Mouse (Mus musculus) embryonic facial prominence, embryonic 15.5 days (tissue): ENCODE measurements around the gene Lyst. TPM values are rescaled to one million over a fixed set of nuclear protein-coding genes. Genes with fewer than 3 reads are reported as not detected.
"Not testable (repeated sequence)": the region's sequence is repeated elsewhere in the genome, so short reads cannot be mapped to it uniquely, and the experiment has no call there.

Experiments used
- ATAC-seq: fragments of 200-750 bp; cut with Nextera tagmentation; 2 replicates; pipeline ENCODE4 v1.8.0; 2017; ENCODE audit warnings: low read depth, moderate TSS enrichment; ENCODE audit not compliant: insufficient number of reproducible peaks, low FRiP score, low TSS enrichment
- H3K27ac ChIP-seq: fragments of 300-500 bp; sonication (generic); replicated peaks from 2 replicates; pipeline ENCODE4 v1.5.1; 2015; ENCODE audit warnings: mild to moderate bottlenecking, inconsistent platforms
- H3K27me3 ChIP-seq: fragments of 300-500 bp; sonication (generic); 2 replicates; pipeline ENCODE4 v1.6.1; 2015; ENCODE audit warnings: inconsistent platforms
- H3K36me3 ChIP-seq: fragments of 300-500 bp; sonication (generic); 2 replicates; pipeline ENCODE4 v1.6.1; 2015; ENCODE audit warnings: mild to moderate bottlenecking, inconsistent platforms
- H3K4me1 ChIP-seq: fragments of 300-500 bp; sonication (generic); 2 replicates; pipeline ENCODE4 v1.6.1; 2015; ENCODE audit warnings: inconsistent platforms
- H3K4me2 ChIP-seq: fragments of 300-500 bp; sonication (generic); replicated peaks from 2 replicates; pipeline ENCODE4 v1.6.1; 2015; ENCODE audit warnings: mild to moderate bottlenecking, inconsistent platforms
- H3K4me3 ChIP-seq: fragments of 300-500 bp; sonication (generic); replicated peaks from 2 replicates; pipeline ENCODE4 v1.5.1; 2015; ENCODE audit warnings: mild to moderate bottlenecking, inconsistent platforms
- H3K9ac ChIP-seq: fragments of 300-500 bp; sonication (generic); 2 replicates; pipeline ENCODE4 v1.6.1; 2015; ENCODE audit warnings: inconsistent platforms
- H3K9me3 ChIP-seq: fragments of 300-500 bp; sonication (generic); replicated peaks from 2 replicates; pipeline ENCODE4 v1.6.1; 2016; ENCODE audit warnings: inconsistent platforms
- WGBS: fragments of 180-500 bp; shearing (Covaris S2); methylation state at CpG from one replicate; pipeline ENCODE4 v1.1.7; 2015; 5-methylcytosine and 5-hydroxymethylcytosine counted together
- polyA plus RNA-seq: library from polyadenylated mRNA; unstranded; fragments of >200 nt; fragmentation: Nextera tagmentation; extraction: Ambion mirVana; gene quantifications from 2 replicates; pipeline ENCODE4 v1.2.1, GENCODE M21; 2015

The Lyst gene
- polyA plus RNA-seq, 1 experiment from 2014 or later, result 3.6 TPM

- Histone ChIP-seq H3K9ac (no peak overlapping the region), H3K27me3 (peaks cover 39% of the 10 kb centered on the region), H3K4me2 (0 out of 2 replicates have a peak overlapping the region, but pooled peaks have one; percentile 98), H3K9me3 (no peaks in the 10 kb centered on the region), H3K4me3 (no peak overlapping the region), H3K4me1 (peaks cover 21% of the 10 kb centered on the region), H3K27ac (no peak overlapping the region), H3K36me3 (no peaks in the 10 kb centered on the region)
- 45% methylated on average over 7 of the region's 7 CpGs for WGBS
- ATAC-seq, result no peak
Observed at GRCm38 (mm10) chr13:13783296-13783695, 193.1 kb downstream of the Lyst start.

- Histone ChIP-seq H3K9ac (peak within 1 kb of the TSS; percentile 37), H3K27ac (no peak within 1 kb of the TSS), H3K27me3 (peaks cover 39% of the 10 kb centered on the region), H3K4me3 (peak within 1 kb of the TSS; percentile 56), H3K4me1 (peaks cover 21% of the 10 kb centered on the region), H3K9me3 (no peaks in the 10 kb centered on the region), H3K4me2 (peak within 1 kb of the TSS; percentile 98), H3K36me3 (no peaks in the 10 kb centered on the region)
- under 1% methylated on average over 43 of the region's 43 CpGs for WGBS
- peak; percentile 46; the same call in 1 of the 2 replicates for ATAC-seq
Observed at GRCm38 (mm10) chr13:13783894-13784419, 193.8 kb downstream of the Lyst start, which contains the start of gene Gng4. TSS of gene Gng4 (plus strand) at chr13:13784059.

- no peak overlapping the region for H3K27ac ChIP-seq
- H3K4me2 ChIP-seq, result peak overlapping the region; percentile 98
- H3K9me3 ChIP-seq, result no peaks in the 10 kb centered on the region
- peaks cover 21% of the 10 kb centered on the region for H3K4me1 ChIP-seq
- peak overlapping the region; percentile 37 for H3K9ac ChIP-seq
- peak overlapping the region; percentile 56 for H3K4me3 ChIP-seq
- H3K36me3 ChIP-seq, result no peaks in the 10 kb centered on the region
- ATAC-seq, result peak; percentile 40; the same call in 1 of the 2 replicates
- H3K27me3 ChIP-seq, result peaks cover 39% of the 10 kb centered on the region
- under 1% methylated on average over 57 of the region's 59 CpGs for WGBS
Observed at GRCm38 (mm10) chr13:13784420-13784936, 194.3 kb downstream of the Lyst start.

- H3K27me3 ChIP-seq, result peaks cover 39% of the 10 kb centered on the region
- no peaks in the 10 kb centered on the region for H3K36me3 ChIP-seq
- 2% methylated on average over 30 of the region's 30 CpGs for WGBS
- H3K4me1 ChIP-seq, result peaks cover 21% of the 10 kb centered on the region
- H3K27ac ChIP-seq, result no peak overlapping the region
- H3K9ac ChIP-seq, result no peak overlapping the region
- H3K4me3 ChIP-seq, result peak overlapping the region; percentile 56
- ATAC-seq, result no peak
- H3K4me2 ChIP-seq, result peak overlapping the region; percentile 98
- H3K9me3 ChIP-seq, result no peaks in the 10 kb centered on the region
Observed at GRCm38 (mm10) chr13:13784981-13785783, 195.0 kb downstream of the Lyst start.

- H3K4me3 ChIP-seq, result no peak overlapping the region
- ATAC-seq, result no peak
- no peaks in the 10 kb centered on the region for H3K36me3 ChIP-seq
- no peak overlapping the region for H3K9ac ChIP-seq
- no peak overlapping the region for H3K4me2 ChIP-seq
- no peaks in the 10 kb centered on the region for H3K9me3 ChIP-seq
- no peak overlapping the region for H3K27ac ChIP-seq
- H3K27me3 ChIP-seq, result peaks cover 35% of the 10 kb centered on the region
- 89% methylated on average over 6 of the region's 6 CpGs for WGBS
- H3K4me1 ChIP-seq, result peaks cover 21% of the 10 kb centered on the region
Observed at GRCm38 (mm10) chr13:13786971-13787370, 196.8 kb downstream of the Lyst start.

GRCm38 (mm10) chr13:13788070-13788469 is 197.9 kb downstream of the Lyst start:
- no peaks in the 10 kb centered on the region for H3K36me3 ChIP-seq
- no peak overlapping the region for H3K4me3 ChIP-seq
- ATAC-seq, result no peak
- 88% methylated on average over 4 of the region's 4 CpGs for WGBS
- H3K27ac ChIP-seq, result no peak overlapping the region
- H3K4me2 ChIP-seq, result no peak overlapping the region
- peaks cover 32% of the 10 kb centered on the region for H3K27me3 ChIP-seq
- H3K4me1 ChIP-seq, result peaks cover 21% of the 10 kb centered on the region
- no peaks in the 10 kb centered on the region for H3K9me3 ChIP-seq
- H3K9ac ChIP-seq, result no peak overlapping the region

- Histone ChIP-seq H3K4me3 (no peak overlapping the region), H3K9ac (no peak overlapping the region), H3K27me3 (no peaks in the 10 kb centered on the region), H3K9me3 (no peaks in the 10 kb centered on the region), H3K27ac (no peak overlapping the region), H3K4me1 (no peaks in the 10 kb centered on the region), H3K4me2 (no peak overlapping the region), H3K36me3 (no peaks in the 10 kb centered on the region)
- no peak for ATAC-seq
- 84% methylated on average over 3 of the region's 3 CpGs for WGBS
Observed at GRCm38 (mm10) chr13:13791981-13792380, 201.8 kb downstream of the Lyst start.

- H3K4me1 ChIP-seq, result no peaks in the 10 kb centered on the region
- ATAC-seq, result no peak
- WGBS, result 30% methylated on average over 5 of the region's 5 CpGs
Observed at GRCm38 (mm10) chr13:13795166-13795832, 205.1 kb downstream of the Lyst start.

GRCm38 (mm10) chr13:13796082-13796481 is 205.9 kb downstream of the Lyst start:
- H3K36me3 ChIP-seq, result no peaks in the 10 kb centered on the region
- no peaks in the 10 kb centered on the region for H3K4me1 ChIP-seq
- 94% methylated on average over 1 of the region's 1 CpGs for WGBS
- no peaks in the 10 kb centered on the region for H3K9me3 ChIP-seq
- H3K4me2 ChIP-seq, result no peak overlapping the region
- no peak overlapping the region for H3K9ac ChIP-seq
- ATAC-seq, result no peak
- H3K27me3 ChIP-seq, result no peaks in the 10 kb centered on the region
- no peak overlapping the region for H3K27ac ChIP-seq
- H3K4me3 ChIP-seq, result no peak overlapping the region

More at GRCm38 (mm10) chr13:13795166-13795832, 205.1 kb downstream of the Lyst start:
- Histone ChIP-seq H3K9me3 (no peaks in the 10 kb centered on the region), H3K9ac (no peak overlapping the region), H3K27ac (no peak overlapping the region), H3K27me3 (no peaks in the 10 kb centered on the region), H3K4me2 (no peak overlapping the region), H3K36me3 (no peaks in the 10 kb centered on the region), H3K4me3 (no peak overlapping the region)

- not testable (repeated sequence) for H3K4me3 ChIP-seq, H3K36me3 ChIP-seq, H3K9me3 ChIP-seq, H3K9ac ChIP-seq, H3K27me3 ChIP-seq, H3K27ac ChIP-seq, H3K4me1 ChIP-seq, ATAC-seq, H3K4me2 ChIP-seq
- 88% methylated on average over 12 of the region's 12 CpGs for WGBS
Observed at GRCm38 (mm10) chr13:13797816-13798215, 207.6 kb downstream of the Lyst start.

- WGBS, result 85% methylated on average over 8 of the region's 8 CpGs
- no peak for ATAC-seq
- Histone ChIP-seq H3K9ac (no peak overlapping the region), H3K4me1 (no peaks in the 10 kb centered on the region), H3K36me3 (no peaks in the 10 kb centered on the region), H3K27ac (no peak overlapping the region), H3K4me2 (no peak overlapping the region), H3K9me3 (no peaks in the 10 kb centered on the region), H3K27me3 (no peaks in the 10 kb centered on the region), H3K4me3 (no peak overlapping the region)
Observed at GRCm38 (mm10) chr13:13798775-13799174, 208.6 kb downstream of the Lyst start.
